Mouse (Mus musculus) heart, embryonic 11.5 days (tissue): ENCODE data around the gene Ahnak. TPM values are rescaled to one million over a fixed set of nuclear protein-coding genes. Genes with fewer than 3 reads are reported as not detected.

ENCODE experiments used
- ATAC-seq: fragments of 200-750 bp; cut with Nextera tagmentation; replicated peaks from 2 replicates; pipeline ENCODE4 v1.8.0; 2017; ENCODE audit warnings: moderate library complexity; ENCODE audit not compliant: insufficient number of reproducible peaks, low FRiP score, low TSS enrichment
- H3K27ac ChIP-seq: fragments of 300-500 bp; sonication (generic); 2 replicates; pipeline ENCODE4 v1.5.1; 2014; ENCODE audit warnings: mild to moderate bottlenecking, low read depth, low read length
- H3K27me3 ChIP-seq: fragments of 300-500 bp; sonication (generic); 2 replicates; pipeline ENCODE4 v1.6.1; 2014; ENCODE audit warnings: mild to moderate bottlenecking, low read length, mixed read lengths; ENCODE audit not compliant: control insufficient read depth, insufficient read depth
- H3K36me3 ChIP-seq: fragments of 300-500 bp; sonication (generic); 2 replicates; pipeline ENCODE4 v1.6.1; 2014; ENCODE audit warnings: mild to moderate bottlenecking, low read length, moderate library complexity, mixed read lengths; ENCODE audit not compliant: control insufficient read depth, insufficient read depth
- H3K4me1 ChIP-seq: fragments of 300-500 bp; sonication (generic); 2 replicates; pipeline ENCODE4 v1.6.1; 2014; ENCODE audit warnings: low read length; ENCODE audit not compliant: control insufficient read depth, insufficient read depth
- H3K4me2 ChIP-seq: fragments of 300-500 bp; sonication (generic); 2 replicates; pipeline ENCODE4 v1.6.1; 2014; ENCODE audit warnings: mild to moderate bottlenecking, moderate library complexity
- H3K4me3 ChIP-seq: fragments of 300-500 bp; sonication (generic); 2 replicates; pipeline ENCODE4 v1.5.1; 2014; ENCODE audit warnings: low read depth, low read length
- H3K9ac ChIP-seq: fragments of 300-500 bp; sonication (generic); 2 replicates; pipeline ENCODE4 v1.6.1; 2014; ENCODE audit warnings: mild to moderate bottlenecking, low read depth, low read length, moderate library complexity
- H3K9me3 ChIP-seq: fragments of 300-500 bp; sonication (generic); replicated peaks from 2 replicates; pipeline ENCODE4 v1.6.1; 2016; ENCODE audit warnings: low read length; ENCODE audit not compliant: control insufficient read depth
- WGBS: fragments of 180-500 bp; shearing (Covaris S2); extraction: QIAGEN DNeasy Blood & Tissue Kit; methylation state at CpG from one replicate; pipeline ENCODE4 v1.1.7; 2014; ENCODE audit not compliant: insufficient replicate concordance; 5-methylcytosine and 5-hydroxymethylcytosine counted together
- polyA plus RNA-seq: library from polyadenylated mRNA; unstranded; fragments of >200 nt; fragmentation: Nextera tagmentation; extraction: Ambion mirVana; gene quantifications from 2 replicates; pipeline ENCODE4 v1.2.1, GENCODE M21; 2014

Gene Ahnak
- polyA plus RNA-seq, 1 experiment from 2014 or later: 17.4 TPM

GRCm38 (mm10) chr19:9067292-9067691 lies 78.2 kb downstream of the Ahnak start:
- no peaks in the 10 kb centered on the region for H3K36me3 ChIP-seq
- H3K9ac ChIP-seq: no peak overlapping the region
- 72% methylated on average over 5 of the region's 5 CpGs for WGBS
- no peak for ATAC-seq
- no peaks in the 10 kb centered on the region for H3K9me3 ChIP-seq
- no peak overlapping the region for H3K27ac ChIP-seq
- H3K27me3 ChIP-seq: no peaks in the 10 kb centered on the region
- H3K4me3 ChIP-seq: no peak overlapping the region
- H3K4me2 ChIP-seq: no peak overlapping the region
- H3K4me1 ChIP-seq: peaks cover 21% of the 10 kb centered on the region

- Histone ChIP-seq H3K4me1 (peaks cover 28% of the 10 kb centered on the region), H3K27me3 (no peaks in the 10 kb centered on the region), H3K9ac (no peak overlapping the region), H3K27ac (peak overlapping the region; percentile 46; the same call in 1 of the 2 replicates), H3K9me3 (no peaks in the 10 kb centered on the region), H3K4me2 (no peak overlapping the region), H3K4me3 (no peak overlapping the region), H3K36me3 (no peaks in the 10 kb centered on the region)
- 58% methylated on average over 8 of the region's 8 CpGs for WGBS
- ATAC-seq: no peak
These were observed 80.7 kb downstream of the Ahnak start for GRCm38 (mm10) chr19:9069687-9070307.

GRCm38 (mm10) chr19:9070316-9070715 lies 81.2 kb downstream of the Ahnak start:
- no peak overlapping the region for H3K4me2 ChIP-seq
- no peak overlapping the region for H3K9ac ChIP-seq
- H3K27ac ChIP-seq: peak overlapping the region; percentile 46; the same call in 1 of the 2 replicates
- ATAC-seq: no peak
- no peak overlapping the region for H3K4me3 ChIP-seq
- WGBS: 70% methylated on average over 2 of the region's 2 CpGs
- no peaks in the 10 kb centered on the region for H3K27me3 ChIP-seq
- H3K36me3 ChIP-seq: no peaks in the 10 kb centered on the region
- H3K4me1 ChIP-seq: peaks cover 28% of the 10 kb centered on the region
- H3K9me3 ChIP-seq: no peaks in the 10 kb centered on the region

GRCm38 (mm10) chr19:9071456-9072156 lies 82.5 kb downstream of the Ahnak start:
- Histone ChIP-seq H3K27me3 (no peaks in the 10 kb centered on the region), H3K4me1 (peaks cover 28% of the 10 kb centered on the region), H3K27ac (peak overlapping the region; percentile 84), H3K9me3 (no peaks in the 10 kb centered on the region), H3K9ac (0 out of 2 replicates have a peak overlapping the region, but pooled peaks have one; percentile 22), H3K4me3 (no peak overlapping the region), H3K4me2 (peak overlapping the region; percentile 8; the same call in 1 of the 2 replicates), H3K36me3 (no peaks in the 10 kb centered on the region)
- ATAC-seq: peak; percentile 47; the same call in 1 of the 2 replicates
- 48% methylated on average over 7 of the region's 7 CpGs for WGBS

GRCm38 (mm10) chr19:9072157-9072530 lies 83.1 kb downstream of the Ahnak start:
- WGBS: 52% methylated on average over 2 of the region's 2 CpGs
- H3K4me3 ChIP-seq: no peak overlapping the region
- H3K9me3 ChIP-seq: no peaks in the 10 kb centered on the region
- no peak overlapping the region for H3K9ac ChIP-seq
- no peaks in the 10 kb centered on the region for H3K36me3 ChIP-seq
- ATAC-seq: no peak
- no peak overlapping the region for H3K4me2 ChIP-seq
- peak overlapping the region; percentile 84 for H3K27ac ChIP-seq
- H3K27me3 ChIP-seq: no peaks in the 10 kb centered on the region
- H3K4me1 ChIP-seq: peaks cover 28% of the 10 kb centered on the region

GRCm38 (mm10) chr19:9073776-9074411 lies 84.8 kb downstream of the Ahnak start:
- Histone ChIP-seq H3K9me3 (no peaks in the 10 kb centered on the region), H3K27me3 (no peaks in the 10 kb centered on the region), H3K9ac (no peak overlapping the region), H3K4me1 (peaks cover 28% of the 10 kb centered on the region), H3K4me2 (no peak overlapping the region), H3K27ac (0 out of 2 replicates have a peak overlapping the region, but pooled peaks have one; percentile 46), H3K36me3 (no peaks in the 10 kb centered on the region), H3K4me3 (no peak overlapping the region)
- ATAC-seq: no peak
- 53% methylated on average over 12 of the region's 12 CpGs for WGBS

- Histone ChIP-seq H3K9me3 (no peaks in the 10 kb centered on the region), H3K27ac (0 out of 2 replicates have a peak overlapping the region, but pooled peaks have one; percentile 46), H3K4me3 (no peak overlapping the region), H3K36me3 (no peaks in the 10 kb centered on the region), H3K27me3 (no peaks in the 10 kb centered on the region), H3K9ac (no peak overlapping the region), H3K4me1 (peaks cover 28% of the 10 kb centered on the region), H3K4me2 (no peak overlapping the region)
- 69% methylated on average over 4 of the region's 4 CpGs for WGBS
- no peak for ATAC-seq
These were observed 85.3 kb downstream of the Ahnak start for GRCm38 (mm10) chr19:9074424-9074823.

- no peak for ATAC-seq
- H3K27ac ChIP-seq: no peak overlapping the region
- H3K36me3 ChIP-seq: no peaks in the 10 kb centered on the region
- no peak overlapping the region for H3K4me2 ChIP-seq
- H3K4me1 ChIP-seq: peaks cover 26% of the 10 kb centered on the region
- no peak overlapping the region for H3K4me3 ChIP-seq
- WGBS: 64% methylated on average over 2 of the region's 2 CpGs
- H3K27me3 ChIP-seq: no peaks in the 10 kb centered on the region
- no peak overlapping the region for H3K9ac ChIP-seq
- no peaks in the 10 kb centered on the region for H3K9me3 ChIP-seq
These were observed 86.5 kb downstream of the Ahnak start for GRCm38 (mm10) chr19:9075558-9075957.
